Mouse (Mus musculus) leukemia stem cell, adult 10-12 weeks (primary cell): ENCODE data around the gene Vmn1r226. TPM values are rescaled to one million over a fixed set of nuclear protein-coding genes. Genes with fewer than 3 reads are reported as not detected.

Experiments used
- polyA plus RNA-seq: library from polyadenylated mRNA; stranded (reverse); fragments of >175 nt; gene quantifications from 2 replicates; pipeline ENCODE4 v1.2.3, GENCODE M21; 2012; ENCODE audit warnings: low replicate concordance

Gene Vmn1r226
- not detected in 2 replicates for polyA plus RNA-seq

GRCm38 (mm10) chr17:20682543-20682942 lies at the start of gene Vmn1r226:
Gene Vmn1r226, plus strand, starts transcription at chr17:20682843.

DNA sequence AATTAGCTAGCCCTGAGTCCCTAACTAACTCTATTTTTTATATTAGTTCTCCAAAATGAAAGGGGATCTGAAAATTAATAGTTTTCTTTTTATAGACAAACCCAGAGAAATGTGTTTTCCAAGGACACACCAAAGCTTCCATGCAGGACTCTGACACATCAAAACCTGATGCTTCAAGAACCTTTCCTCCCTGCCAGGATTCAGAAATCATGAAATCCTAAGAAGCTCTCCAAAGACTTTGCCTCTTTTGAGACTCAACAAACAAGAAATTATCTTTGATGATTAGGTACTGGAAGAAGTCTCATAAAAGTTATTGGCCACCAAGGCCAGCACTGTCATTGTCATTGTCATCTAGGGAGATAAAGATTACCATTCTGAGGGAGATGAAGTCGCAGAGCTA lies 46.9 kb downstream of the Vmn1r226 start, which contains the start of gene Vmn1r227:
Gene Vmn1r227, plus strand, starts transcription at position 301 of the 400 bp plus-strand sequence.

Other genes starting within 250 kb of the Vmn1r226 start
- not detected in 2 replicates for gene Vmn2r108, start 201.5 kb upstream of the Vmn1r226 start, polyA plus RNA-seq
- gene Vmn1r225, start 184.7 kb upstream of the Vmn1r226 start, polyA plus RNA-seq = not detected in 2 replicates
- gene Vmn2r109, start 118.1 kb upstream of the Vmn1r226 start, polyA plus RNA-seq = not detected in 2 replicates
- gene Vmn2r110, start 86.4 kb upstream of the Vmn1r226 start, polyA plus RNA-seq = not detected in 2 replicates
- gene Fpr-rs3, start 58.0 kb upstream of the Vmn1r226 start, polyA plus RNA-seq = not detected in 2 replicates
- not detected in 2 replicates for gene Vmn1r227, start 47.0 kb downstream of the Vmn1r226 start, polyA plus RNA-seq
- gene Vmn1r228, start 103.3 kb downstream of the Vmn1r226 start, polyA plus RNA-seq = not detected in 2 replicates
- not detected in 2 replicates for gene Vmn1r229, start 128.7 kb downstream of the Vmn1r226 start, polyA plus RNA-seq
- gene Vmn1r230, start 157.6 kb downstream of the Vmn1r226 start, polyA plus RNA-seq = not detected in 2 replicates
- not detected in 2 replicates for gene Vmn1r231, start 222.2 kb downstream of the Vmn1r226 start, polyA plus RNA-seq
- not detected in 2 replicates for gene Vmn1r232, start 236.9 kb downstream of the Vmn1r226 start, polyA plus RNA-seq